Mouse (Mus musculus): ENCODE results near the gene Pithd1.

GRCm38 (mm10) chr4:135968271-135968869, 18.7 kb downstream of the Pithd1 start:
- TF ChIP-seq CTCF (conservative IDR thresholded peaks at IDR 0.05; ENCODE audit: insufficient read depth, insufficient read length, low read depth, low read length) (no peak), POLR2A (IDR thresholded peaks at IDR 0.05; ENCODE audit: low read depth, low read length) (no peak)
